In the genomic region with DNA sequence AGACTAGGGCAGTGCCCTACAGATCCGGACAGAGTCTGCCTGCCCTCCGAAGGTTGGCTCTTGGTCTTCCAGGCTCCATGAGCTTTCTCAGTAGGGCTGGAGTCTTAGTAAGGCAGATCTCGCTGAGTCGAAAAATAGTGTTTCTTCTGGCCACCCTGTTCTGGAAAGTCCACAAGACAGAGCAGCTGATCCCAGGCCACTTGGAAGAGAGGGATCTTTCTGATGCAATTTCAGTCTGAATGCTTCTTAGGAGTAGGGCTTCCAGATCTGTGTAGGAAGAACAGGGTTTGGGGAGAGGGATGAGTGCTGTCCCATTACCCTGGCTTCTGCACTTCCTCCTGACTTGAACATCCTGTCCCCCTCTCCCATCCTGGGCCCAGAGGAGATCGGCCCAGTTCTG, we compare ENCODE assay signal across 8 mouse cellular contexts. TPM values are rescaled to one million over a fixed set of nuclear protein-coding genes. Genes with fewer than 3 reads are reported as not detected.
DNase-seq lines count a peak whose midpoint lies in the region; ATAC-seq and TF ChIP-seq lines count a peak whose summit lies in the region.

A gene (minus strand): TSS at position 67 of the 400 bp plus-strand sequence.

- no peak for DNase-seq in kidney, postnatal 0 days (ENCODE audit: low spot score)
- DNase-seq in kidney, adult 18-20 months = no peak
- DNase-seq in embryonic facial prominence, embryonic 14.5 days (ENCODE audit: low spot score) = no peak
- DNase-seq in intestine, embryonic 14.5 days (ENCODE audit: low spot score) = no peak
- no peak for DNase-seq in layer of hippocampus, postnatal 36 days
- no peak for DNase-seq in embryo, embryonic 9.5 days (ENCODE audit: extremely low spot score)
- DNase-seq in gastrocnemius, postnatal 25 days = no peak

- no peak within 1 kb of the TSS for H3K27ac ChIP-seq in kidney, postnatal 0 days
- no peak within 1 kb of the TSS; the same call in 1 of the 2 replicates for H3K27ac ChIP-seq in embryonic facial prominence, embryonic 14.5 days (replicated peaks; ENCODE audit: low read depth, low read length)
- no peak within 1 kb of the TSS for H3K27ac ChIP-seq in intestine, embryonic 14.5 days (ENCODE audit: low read depth)

- 0 out of 2 replicates have a peak, but pooled peaks cover 4% of the 10 kb centered on the region for H3K27me3 ChIP-seq in kidney, postnatal 0 days (ENCODE audit: insufficient read depth, low read length)
- H3K27me3 ChIP-seq in embryonic facial prominence, embryonic 14.5 days (replicated peaks; ENCODE audit: control insufficient read depth, insufficient read depth, low read length) = peaks cover 7% of the 10 kb centered on the region; the same call in 1 of the 2 replicates
- peaks cover 23% of the 10 kb centered on the region for H3K27me3 ChIP-seq in intestine, embryonic 14.5 days (replicated peaks; ENCODE audit: control insufficient read depth, insufficient read depth, low read length)
- H3K27me3 ChIP-seq in myocyte (ENCODE audit: control insufficient read depth, insufficient read depth, insufficient read length) = no peaks in the 10 kb centered on the region

- no peak for TF ChIP-seq POLR2A in myocyte (IDR thresholded peaks at IDR 0.05; ENCODE audit: insufficient read length, low read depth)

- 65% methylated on average over 5 of the region's 5 CpGs for WGBS in kidney, postnatal 0 days
- 63% methylated on average over 5 of the region's 5 CpGs for WGBS in embryonic facial prominence, embryonic 14.5 days
- WGBS in intestine, embryonic 14.5 days = 78% methylated on average over 5 of the region's 5 CpGs

- peaks cover 14% of the 10 kb centered on the region for H3K4me1 ChIP-seq in kidney, postnatal 0 days (replicated peaks; ENCODE audit: insufficient read depth, low read length)
- peaks cover 20% of the 10 kb centered on the region for H3K4me1 ChIP-seq in embryonic facial prominence, embryonic 14.5 days (ENCODE audit: control insufficient read depth, insufficient read depth, low read length)
- peaks cover 17% of the 10 kb centered on the region for H3K4me1 ChIP-seq in intestine, embryonic 14.5 days (replicated peaks; ENCODE audit: control insufficient read depth, insufficient read depth, low read length)

- TF ChIP-seq CTCF in kidney, postnatal 0 days (IDR thresholded peaks at IDR 0.05; ENCODE audit: low read depth) = no peak

- H3K4me3 ChIP-seq in kidney, postnatal 0 days (replicated peaks; ENCODE audit: low read depth, low read length) = peak within 1 kb of the TSS; percentile 52
- peak within 1 kb of the TSS; percentile 51 for H3K4me3 ChIP-seq in embryonic facial prominence, embryonic 14.5 days (ENCODE audit: low read depth, low read length)
- H3K4me3 ChIP-seq in intestine, embryonic 14.5 days (ENCODE audit: low read depth, low read length) = peak within 1 kb of the TSS; percentile 57
- H3K4me3 ChIP-seq in myocyte = peak within 1 kb of the TSS; percentile 59

- no peaks in the 10 kb centered on the region for H3K9me3 ChIP-seq in kidney, postnatal 0 days (replicated peaks; ENCODE audit: low read length)
- no peaks in the 10 kb centered on the region for H3K9me3 ChIP-seq in embryonic facial prominence, embryonic 14.5 days (ENCODE audit: control insufficient read depth, low read length)
- no peaks in the 10 kb centered on the region for H3K9me3 ChIP-seq in intestine, embryonic 14.5 days (ENCODE audit: control insufficient read depth, low read length)

- H3ac ChIP-seq in myocyte (ENCODE audit: control insufficient read depth, insufficient read length) = no peak within 1 kb of the TSS

- ATAC-seq in kidney, postnatal 0 days (replicated peaks; ENCODE audit: low FRiP score, low read depth) = no peak
- no peak for ATAC-seq in embryonic facial prominence, embryonic 14.5 days (ENCODE audit: low read depth)
- ATAC-seq in intestine, embryonic 14.5 days (replicated peaks; ENCODE audit: low FRiP score, low TSS enrichment, low read depth) = no peak

- 0 out of 2 replicates have a peak, but pooled peaks cover 6% of the 10 kb centered on the region for H3K36me3 ChIP-seq in kidney, postnatal 0 days (ENCODE audit: insufficient read depth, low read length)
- H3K36me3 ChIP-seq in embryonic facial prominence, embryonic 14.5 days (ENCODE audit: control insufficient read depth, insufficient read depth, low read length) = peaks cover 10% of the 10 kb centered on the region
- no peaks in the 10 kb centered on the region for H3K36me3 ChIP-seq in intestine, embryonic 14.5 days (ENCODE audit: control insufficient read depth, insufficient read depth, low read length)
- peaks cover 15% of the 10 kb centered on the region for H3K36me3 ChIP-seq in myocyte (ENCODE audit: control insufficient read depth, insufficient read depth)

- peak within 1 kb of the TSS; percentile 91 for H3K4me2 ChIP-seq in kidney, postnatal 0 days (ENCODE audit: low read length)
- peak within 1 kb of the TSS; percentile 79 for H3K4me2 ChIP-seq in embryonic facial prominence, embryonic 14.5 days (ENCODE audit: low read depth, low read length)
- peak within 1 kb of the TSS; percentile 92 for H3K4me2 ChIP-seq in intestine, embryonic 14.5 days (ENCODE audit: low read length)
- H3K4me2 ChIP-seq in myocyte (ENCODE audit: low read depth) = peak within 1 kb of the TSS; percentile 90

- no peak within 1 kb of the TSS for H3K9ac ChIP-seq in kidney, postnatal 0 days (ENCODE audit: low read depth, low read length)
- H3K9ac ChIP-seq in embryonic facial prominence, embryonic 14.5 days (ENCODE audit: low read depth, low read length) = peak within 1 kb of the TSS; percentile 70
- H3K9ac ChIP-seq in intestine, embryonic 14.5 days (ENCODE audit: low read length) = peak within 1 kb of the TSS; percentile 50; the same call in 1 of the 2 replicates

- peaks cover 22% of the 10 kb centered on the region for H3K79me2 ChIP-seq in myocyte (ENCODE audit: control insufficient read depth, insufficient read depth)

TF ChIP-seq in myocyte, 11 proteins besides CTCF, POLR2A, EP300 and RAD21:
- no peak for TF ChIP-seq E2F4 (IDR thresholded peaks at IDR 0.05; ENCODE audit: insufficient read depth)
- no peak for TF ChIP-seq USF1 (IDR thresholded peaks at IDR 0.05; ENCODE audit: low read depth)
- no peak for TF ChIP-seq MYOD1 (IDR thresholded peaks at IDR 0.05; ENCODE audit: control insufficient read depth in 1 of 3, insufficient read length in 2 of 3, low read depth in 2 of 3)
- 0 out of 2 replicates have a peak, but pooled peaks have one; percentile 15 for TF ChIP-seq CEBPB (IDR thresholded peaks at IDR 0.05; ENCODE audit: insufficient read depth, poor library complexity, severe bottlenecking)
- TF ChIP-seq MAX (IDR thresholded peaks at IDR 0.05; ENCODE audit: low read depth) = no peak
- TF ChIP-seq TCF3 (IDR thresholded peaks at IDR 0.05; ENCODE audit: insufficient read length, low read depth) = no peak
- no peak for TF ChIP-seq REST (IDR thresholded peaks at IDR 0.05; ENCODE audit: insufficient read depth, insufficient read length)
- no peak for TF ChIP-seq SRF (IDR thresholded peaks at IDR 0.05; ENCODE audit: control insufficient read depth, insufficient read length, low read depth)
- TF ChIP-seq POLR2AphosphoS2 (IDR thresholded peaks at IDR 0.05; ENCODE audit: insufficient read length, low read depth) = peak; percentile 22
- TF ChIP-seq TCF12 (IDR thresholded peaks at IDR 0.05; ENCODE audit: insufficient read depth, poor library complexity, severe bottlenecking) = no peak
- TF ChIP-seq MYOG (IDR thresholded peaks at IDR 0.05; ENCODE audit: control insufficient read depth in 1 of 3, insufficient read depth in 1 of 3, insufficient read length in 2 of 3, low read depth in 2 of 3) = no peak
TF ChIP-seq in myocyte: peak in this region for 2.

RNA-seq across cellular contexts. Expression of the gene that starts here (rescaled TPM):
- 0.43 and 0.80 TPM in 2 replicates for polyA plus RNA-seq in kidney, postnatal 0 days (2015; fragmentation: Nextera tagmentation; extraction: Ambion mirVana)
- polyA plus RNA-seq in embryonic facial prominence, embryonic 14.5 days (2014; fragmentation: Nextera tagmentation; extraction: Ambion mirVana) = 0.32 and 0.67 TPM in 2 replicates
- polyA plus RNA-seq in intestine, embryonic 14.5 days (2014; fragmentation: Nextera tagmentation; extraction: Ambion mirVana) = 0.42 and 0.55 TPM in 2 replicates
- 5.0 TPM for polyA plus RNA-seq in myocyte (2012; fragmentation: generic; extraction: Trizol)
- total RNA-seq in layer of hippocampus, postnatal 36 days (2021) = 1 to 10 TPM; 2.2 to 3.4 TPM
- 1 to 10 TPM; 5.4 to 5.9 TPM for total RNA-seq in gastrocnemius, postnatal 25 days (2021)
